Mouse (Mus musculus) cerebellum, postnatal 25 days (tissue): Measurements from ENCODE around the gene Ntm.
A peak's percentile ranks its signal among the peaks of the same experiment; 100 is the strongest.

Experiments used
- DNase-seq, 2 experiments: peaks; one replicate each; pipeline ENCODE4 v3.0.0; 2021; ENCODE audit warnings: mixed read lengths in 2 of 2

The Ntm gene

DNA sequence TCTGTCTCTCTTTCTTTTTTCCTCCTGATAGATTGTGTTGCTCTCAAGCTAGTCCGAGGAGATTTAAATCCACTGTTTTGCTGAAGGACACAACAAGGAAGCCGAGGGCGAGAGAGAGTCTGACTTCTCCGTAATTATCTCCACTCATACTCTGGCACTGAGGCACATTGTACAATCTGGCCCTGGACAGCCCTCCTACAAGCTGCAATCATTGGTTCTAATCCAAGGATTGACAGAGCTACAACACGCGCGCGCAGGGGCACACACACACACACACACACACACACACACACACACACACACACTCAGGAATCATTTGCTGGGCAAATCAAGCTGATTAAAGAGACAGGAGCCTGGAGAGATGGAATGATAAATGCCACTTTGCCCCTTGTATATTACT, at the start of gene Ntm:
Ntm (minus strand) TSS at position 164 of the 400 bp plus-strand sequence.
- DNase-seq = peak; percentile 75 to 81

DNA sequence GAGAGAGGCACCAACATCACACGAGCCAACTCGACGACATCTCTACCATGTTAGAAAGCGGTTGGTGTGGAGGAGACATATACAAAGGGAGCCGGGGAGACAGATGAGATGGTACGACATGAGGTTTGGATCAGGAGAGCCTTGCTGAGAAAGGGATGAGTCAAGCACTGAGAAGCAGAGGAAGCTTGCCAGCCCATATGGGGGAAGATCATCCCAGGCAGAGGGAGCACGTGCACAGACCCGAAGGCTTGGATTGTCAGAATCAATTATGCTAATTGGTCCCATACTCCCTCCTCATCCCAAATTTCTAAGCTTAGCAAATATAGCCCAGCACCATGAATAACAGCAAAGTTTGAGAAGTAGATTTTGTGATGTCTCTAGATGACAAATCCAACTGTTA, 42.8 kb upstream of the Ntm start:
- peak in 1 of 2 experiments; percentile 31 for DNase-seq

DNA sequence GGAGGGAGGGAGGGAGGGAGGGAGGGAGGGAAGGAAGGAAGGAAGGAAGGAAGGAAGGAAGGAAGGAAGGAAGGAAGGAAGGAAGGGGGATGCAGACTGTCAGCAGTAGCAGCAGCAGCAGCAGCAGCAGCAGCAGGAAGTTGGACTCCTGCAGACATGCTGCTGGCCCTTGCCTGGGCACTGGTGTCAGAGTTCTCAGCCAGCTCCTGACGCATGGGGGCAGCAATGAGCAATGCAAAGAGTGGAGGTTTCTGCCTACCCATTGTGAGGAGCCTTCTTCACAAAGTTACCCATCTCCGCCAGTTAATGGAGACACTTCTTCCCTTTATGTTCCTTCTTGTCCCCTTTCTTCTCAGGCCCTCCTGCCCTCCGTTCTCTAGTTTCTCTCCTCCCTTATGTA, 40.7 kb upstream of the Ntm start:
- DNase-seq = peak; percentile 88 to 93

DNA sequence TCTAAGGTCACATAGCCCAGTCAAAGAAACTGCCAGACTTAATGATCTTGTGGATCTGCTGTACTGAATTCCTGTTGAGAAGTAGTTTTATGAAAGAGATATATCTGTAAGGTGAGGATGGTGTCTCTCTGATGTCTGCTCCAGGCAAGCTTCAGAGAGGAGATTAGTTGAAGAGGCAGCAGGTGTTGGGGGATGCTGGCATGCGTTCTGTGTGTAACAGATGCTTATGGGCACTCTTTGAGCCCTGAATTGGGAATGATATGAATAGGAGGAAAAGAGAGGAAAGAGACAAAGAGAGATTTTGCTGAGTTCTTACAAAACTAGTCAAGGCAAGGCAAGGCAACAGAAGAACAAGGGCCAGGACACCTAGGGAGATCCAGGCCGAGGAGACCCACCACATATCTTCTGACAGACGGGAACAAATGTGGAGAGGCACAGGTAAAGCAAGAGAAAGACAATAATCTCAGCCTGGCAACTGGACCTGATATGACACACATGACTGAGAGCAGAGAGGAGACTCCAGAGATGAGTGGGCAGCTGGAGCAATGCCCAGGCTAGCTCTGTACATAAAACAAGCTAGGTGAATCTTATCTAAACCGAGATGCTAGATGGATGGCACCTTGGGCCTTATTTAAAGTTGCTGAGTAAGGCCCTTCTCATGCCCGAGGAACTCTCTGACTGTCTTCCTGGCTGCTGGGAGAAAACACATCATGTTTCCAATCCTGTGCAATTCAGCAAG, 18.4 kb upstream of the Ntm start:
- DNase-seq = peak in 1 of 2 experiments; percentile 28

DNA sequence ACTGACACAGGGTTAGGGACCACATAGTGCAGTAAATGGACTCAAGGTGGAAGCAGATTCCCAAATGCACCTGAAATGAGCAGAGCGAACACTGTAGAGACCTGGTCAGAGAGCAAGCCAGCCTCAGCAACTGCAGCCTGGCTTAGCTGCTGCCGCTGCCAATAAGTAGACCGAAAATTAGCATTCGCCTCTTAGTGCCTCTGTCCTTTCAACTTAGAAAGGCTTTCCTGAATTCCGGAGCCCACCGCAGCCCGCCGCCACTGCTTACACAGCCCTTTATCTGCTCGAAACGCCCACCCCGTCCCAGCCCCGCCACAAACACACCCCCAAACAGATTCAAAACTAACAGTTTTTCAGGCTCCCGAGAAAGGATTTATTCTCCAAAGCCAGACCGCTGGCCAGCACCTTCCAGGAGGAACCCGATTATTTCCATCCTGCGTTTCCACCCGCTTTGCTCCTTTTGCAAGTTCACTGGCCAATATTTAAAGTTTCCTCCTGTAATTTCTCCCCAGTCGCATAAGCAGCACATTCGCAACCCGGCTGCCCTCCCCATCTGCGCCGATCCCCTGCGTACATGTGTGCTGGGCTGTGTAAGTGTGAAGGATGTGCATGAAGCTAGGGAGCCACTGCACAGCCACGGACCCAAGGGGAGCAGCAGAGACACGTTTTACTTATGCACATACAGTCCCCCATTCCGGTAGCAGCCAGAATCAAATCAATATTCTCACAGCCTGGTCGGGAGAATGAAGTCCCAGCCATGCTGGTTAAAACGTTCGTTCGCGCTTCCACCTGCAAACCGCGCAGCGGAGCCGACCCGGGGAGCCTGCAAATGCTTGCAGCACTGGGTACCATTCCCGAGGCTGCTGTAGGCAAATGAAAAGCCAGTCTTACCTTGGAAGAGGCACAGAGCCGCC, 730 bp downstream of the Ntm start:
- peak; percentile 72 to 73 for DNase-seq

DNA sequence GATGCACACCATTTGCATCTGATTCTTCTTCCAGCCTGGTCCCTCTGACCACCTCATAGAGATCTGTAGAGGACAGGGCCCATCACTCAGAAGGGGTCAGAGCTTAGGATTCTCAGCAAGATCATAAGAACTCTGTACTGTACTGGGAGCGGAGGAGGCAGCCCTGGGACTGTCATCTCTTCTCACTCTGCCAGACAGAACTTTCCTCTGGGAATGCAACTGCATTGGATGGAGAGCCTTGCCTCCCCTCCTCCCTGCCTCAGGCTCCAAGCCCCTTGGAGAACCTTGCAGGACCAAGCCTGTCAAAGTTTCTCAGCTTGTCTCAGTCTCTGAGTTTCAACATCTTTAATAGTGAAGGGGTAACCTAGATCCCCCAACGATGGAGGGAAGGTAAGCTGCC, 1.4 kb downstream of the Ntm start:
- peak in 1 of 2 experiments; percentile 22 for DNase-seq

DNA sequence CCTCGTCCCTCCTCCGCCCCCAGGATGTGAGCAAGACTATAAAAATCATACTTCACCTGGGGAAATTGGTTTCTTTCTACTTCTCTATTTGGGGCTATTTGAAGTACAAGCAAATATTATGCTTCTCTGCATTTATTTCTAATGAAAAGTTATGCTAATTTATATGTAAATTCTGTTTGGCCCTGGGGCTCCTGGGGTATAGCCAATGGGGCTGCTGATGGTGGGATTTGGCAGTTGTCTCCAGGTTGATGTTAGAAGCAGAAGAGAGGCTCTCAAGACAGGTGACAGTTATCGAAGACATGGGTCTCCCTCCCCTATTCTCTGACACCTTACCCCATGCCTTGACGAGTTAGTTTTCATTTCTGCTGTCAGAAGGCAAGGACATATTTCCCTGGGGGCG, 2.2 kb downstream of the Ntm start:
- peak in 1 of 2 experiments; percentile 11 for DNase-seq

DNA sequence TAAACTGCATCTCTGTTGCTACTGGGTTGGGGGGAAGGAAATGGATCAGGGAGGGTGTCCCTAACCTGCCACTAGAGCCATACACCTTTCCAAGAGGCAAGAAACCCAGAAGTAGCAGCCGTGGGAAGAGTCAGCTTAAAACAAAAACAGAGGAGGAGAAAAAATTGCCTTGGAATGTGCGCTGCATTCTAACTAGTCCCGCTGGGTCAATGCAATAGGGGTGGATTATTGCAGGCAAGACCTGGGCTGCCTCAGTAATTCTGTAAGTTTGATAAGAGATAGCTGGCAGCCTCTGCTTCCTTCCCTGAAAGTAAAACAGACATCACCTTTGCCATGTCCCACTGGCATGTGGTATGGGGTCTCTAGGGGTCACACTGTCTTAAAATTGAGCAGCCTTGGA, 2.7 kb downstream of the Ntm start:
- DNase-seq = no peak

DNA sequence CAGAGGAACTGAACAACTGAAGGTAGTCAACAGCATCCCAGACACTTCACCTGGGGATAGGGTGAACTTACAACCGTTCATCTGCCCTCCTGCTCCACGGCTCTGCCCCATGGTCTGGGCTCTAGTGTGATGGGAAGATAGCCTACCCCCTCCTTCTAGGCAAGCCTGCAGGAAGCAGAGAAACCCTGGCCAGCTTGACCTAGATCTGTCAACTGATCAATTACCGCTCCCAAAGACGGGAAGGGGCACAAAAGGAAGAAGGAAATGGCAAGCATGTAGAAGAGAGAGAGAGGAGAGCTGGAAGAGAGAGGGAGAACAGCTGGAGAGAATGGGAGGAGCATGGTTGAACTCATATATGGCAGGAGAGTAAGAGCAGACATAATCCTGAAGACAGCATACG, 6.0 kb downstream of the Ntm start:
- no peak for DNase-seq

DNA sequence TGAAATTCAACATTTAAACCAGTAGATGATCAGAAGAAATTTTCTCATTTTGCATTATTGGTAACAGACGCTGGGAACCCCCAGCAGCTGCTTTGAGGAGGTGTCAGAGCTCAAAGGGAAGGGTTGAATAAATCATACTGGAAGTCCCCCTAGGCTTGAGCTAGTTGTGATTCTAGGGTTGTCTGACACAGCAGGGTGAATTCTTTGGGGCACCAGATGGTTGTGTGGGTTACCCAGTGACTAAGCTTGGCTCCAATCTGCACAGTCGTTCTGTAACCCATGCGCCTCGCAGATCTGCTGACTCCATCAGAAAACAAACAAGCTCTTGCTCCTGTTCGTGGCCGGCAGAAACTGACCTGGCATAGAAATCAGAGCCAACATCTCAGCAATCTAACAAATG, 8.9 kb downstream of the Ntm start:
- DNase-seq = peak; percentile 60 to 70

DNA sequence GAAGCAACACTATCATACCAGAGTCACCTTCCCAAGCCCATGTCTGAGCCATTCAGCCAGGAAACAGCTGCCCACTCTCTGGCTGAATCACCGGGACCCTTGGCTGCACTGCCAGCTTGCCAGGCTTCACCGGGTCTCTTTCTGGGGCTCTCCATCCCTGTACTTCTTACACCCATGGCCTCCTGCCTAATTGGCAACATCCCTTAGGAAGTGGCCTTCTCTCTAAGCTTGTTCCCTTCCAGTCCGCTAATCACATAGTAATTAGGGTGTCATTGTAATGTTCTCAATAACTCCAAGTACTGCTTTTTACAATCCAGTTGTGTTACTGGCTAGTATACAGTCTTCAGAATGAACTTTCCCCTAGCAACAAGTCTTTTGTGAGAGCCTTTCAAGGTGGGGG, 13.9 kb downstream of the Ntm start:
- no peak for DNase-seq

DNA sequence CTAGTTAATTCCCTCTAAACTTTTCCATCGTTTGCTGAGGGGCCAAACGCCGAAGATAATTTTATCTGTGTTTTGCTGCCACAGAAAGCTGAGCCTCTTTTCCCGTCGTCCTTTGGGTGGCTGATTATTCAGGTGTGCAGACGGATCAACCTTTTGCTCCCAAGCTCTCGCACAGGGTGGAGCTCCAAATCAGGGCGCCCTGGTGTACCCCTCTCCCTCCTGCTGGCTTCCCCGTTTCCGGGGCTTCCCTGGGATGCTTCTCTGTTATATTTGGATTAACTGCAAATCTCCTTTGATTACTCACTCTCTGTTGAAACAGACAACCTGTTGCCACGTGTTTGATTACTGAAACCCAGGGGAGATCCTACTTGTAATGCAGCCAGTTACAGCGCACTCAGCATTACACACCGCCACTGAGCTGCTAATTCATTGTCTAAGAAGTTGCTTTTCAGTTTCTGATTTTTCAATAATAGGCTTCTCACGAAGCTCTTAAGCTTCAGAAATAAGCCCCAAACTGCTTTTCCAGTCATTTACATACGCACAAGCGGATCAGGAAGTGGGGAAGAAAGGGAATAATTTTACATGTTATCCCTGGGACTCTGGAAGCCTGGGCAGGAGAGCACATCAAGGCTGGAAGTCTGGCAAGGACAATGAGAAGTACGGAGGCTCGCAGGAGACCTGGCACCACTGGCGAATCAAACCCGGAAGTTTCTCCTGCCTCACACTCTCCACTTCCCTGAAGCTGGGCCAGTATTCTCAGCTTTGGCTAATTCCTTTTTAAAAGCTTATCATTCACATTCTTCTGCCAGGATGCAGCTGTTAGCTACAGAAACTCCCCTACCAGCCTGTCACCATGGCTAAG, 19.5 kb downstream of the Ntm start:
- DNase-seq = no peak

DNA sequence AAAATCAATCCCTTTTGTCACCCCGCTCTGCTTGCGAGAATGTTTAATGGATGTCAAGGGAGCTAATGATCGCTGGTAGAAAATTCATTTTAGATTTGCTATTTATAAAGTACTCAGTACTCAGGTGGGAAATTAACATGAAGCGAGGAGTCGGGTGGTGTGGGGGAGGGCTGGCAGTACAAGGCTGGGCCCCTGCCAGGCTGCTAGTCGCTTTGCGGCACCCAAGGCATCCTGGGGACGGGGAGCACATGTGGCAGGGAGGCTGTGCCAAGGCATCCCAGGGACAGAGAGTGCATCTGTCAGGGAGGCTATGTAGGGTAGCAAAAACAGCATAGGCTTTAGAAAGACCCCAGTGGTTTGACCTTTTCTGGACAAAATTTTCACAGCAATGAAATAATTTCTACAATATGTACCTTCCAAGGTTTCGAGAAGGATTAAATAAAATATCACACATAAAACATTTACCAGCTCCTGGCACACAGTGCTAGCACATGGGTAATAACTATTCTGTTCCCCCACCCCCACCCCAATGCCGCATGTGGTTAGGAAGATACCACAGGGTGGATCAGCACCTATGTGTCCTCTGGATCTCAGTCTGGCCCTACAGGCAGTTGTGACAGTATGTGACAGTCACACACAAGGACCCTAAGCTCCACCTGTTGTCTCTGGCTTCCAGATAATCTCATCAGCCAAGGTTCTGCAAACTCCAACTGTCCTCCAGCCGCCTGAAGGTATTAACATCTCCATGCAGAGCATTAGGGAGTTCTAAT, 20.6 kb downstream of the Ntm start:
- DNase-seq = peak in 1 of 2 experiments; percentile 41

DNA sequence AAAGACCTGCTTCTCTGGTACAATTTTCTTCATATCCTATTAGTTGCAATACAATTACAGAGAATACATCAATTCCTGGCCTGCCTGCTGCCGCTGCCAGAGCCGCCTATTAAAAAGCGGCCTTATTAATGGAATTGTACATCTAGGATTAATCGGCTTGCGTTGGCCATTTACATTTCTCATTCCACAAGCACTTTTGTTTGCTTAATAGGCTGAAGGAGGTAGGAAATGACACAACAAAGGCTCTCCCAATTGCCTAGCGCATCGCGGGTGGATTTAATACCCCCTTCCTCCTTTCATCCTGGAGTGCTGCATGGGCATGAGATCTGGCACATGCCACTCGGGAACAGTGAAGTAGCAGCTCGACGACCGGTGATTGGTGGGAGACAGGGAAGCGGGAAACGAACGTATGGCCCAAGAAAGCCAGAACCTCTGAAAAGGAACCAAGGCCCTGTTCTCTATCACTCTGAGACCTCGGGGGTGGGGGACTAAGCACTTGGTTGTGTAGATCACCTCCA, 23.4 kb downstream of the Ntm start:
- DNase-seq = no peak

DNA sequence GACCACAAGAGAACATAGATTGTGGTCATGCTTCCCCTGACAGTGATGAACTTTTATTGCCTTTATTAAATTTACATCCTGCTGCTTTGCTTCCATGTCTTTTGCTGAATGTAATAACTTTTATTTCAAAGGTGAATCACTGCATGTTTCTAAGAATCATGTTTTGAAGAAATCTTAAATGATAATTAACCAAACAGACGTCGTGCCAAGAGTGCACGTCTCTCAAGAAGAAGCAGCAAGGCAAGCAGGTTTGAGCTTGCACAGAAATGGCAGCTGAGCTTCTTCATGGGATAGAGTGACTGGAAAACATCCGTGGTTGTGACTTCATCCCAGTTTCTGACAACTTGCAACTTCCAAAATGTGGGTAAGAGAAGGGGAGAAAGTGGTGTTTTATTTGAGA, 34.1 kb downstream of the Ntm start:
- no peak for DNase-seq

DNA sequence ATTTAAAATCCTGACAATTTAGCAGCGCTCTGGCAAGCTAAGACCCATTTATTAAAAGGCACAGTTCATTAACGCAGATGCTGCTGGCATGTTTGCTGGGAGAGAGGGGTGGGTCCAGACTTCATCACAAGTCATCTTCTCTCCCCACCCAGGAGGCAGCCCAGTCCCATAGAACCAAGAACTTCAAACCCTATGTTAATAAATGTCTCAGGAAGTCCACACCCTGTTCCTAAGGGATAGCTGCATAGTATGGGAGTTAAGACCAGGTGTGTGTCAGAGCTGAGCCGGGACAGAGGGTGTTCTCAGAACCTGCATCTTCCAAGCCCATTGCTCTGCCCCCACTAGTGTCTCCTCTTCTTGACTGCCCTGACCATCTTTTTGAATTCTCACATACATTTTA, 37.6 kb downstream of the Ntm start:
- DNase-seq = no peak

DNA sequence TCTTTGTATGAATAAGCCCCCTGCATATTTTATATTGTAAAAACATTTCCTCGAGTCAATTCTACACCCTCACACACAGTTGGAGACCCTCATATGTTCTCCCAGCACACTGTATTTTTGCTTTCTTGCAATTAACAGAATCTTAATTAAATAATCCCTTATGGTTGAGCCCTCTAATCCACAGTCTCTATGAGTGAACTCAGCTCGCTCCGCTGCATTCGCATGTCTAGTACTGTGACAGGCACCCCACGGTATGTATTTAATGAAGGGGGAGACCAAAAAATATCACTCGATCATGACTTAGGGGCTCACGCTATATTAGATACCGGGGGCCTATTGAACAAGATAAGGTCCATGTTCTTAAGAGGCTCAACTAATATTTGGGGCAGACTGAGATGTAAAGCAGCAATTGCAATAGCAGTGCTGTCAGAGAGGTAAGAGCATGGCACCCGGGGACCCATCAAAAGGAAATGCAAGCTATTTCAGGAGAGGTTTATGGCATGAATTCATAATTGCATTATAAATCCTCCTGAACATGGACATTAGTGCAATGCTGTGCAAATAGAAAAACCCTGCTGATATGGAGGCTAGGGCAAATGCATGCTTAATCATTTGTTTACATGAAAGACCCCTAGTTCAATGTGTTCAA, 64.4 kb downstream of the Ntm start:
- DNase-seq = no peak

DNA sequence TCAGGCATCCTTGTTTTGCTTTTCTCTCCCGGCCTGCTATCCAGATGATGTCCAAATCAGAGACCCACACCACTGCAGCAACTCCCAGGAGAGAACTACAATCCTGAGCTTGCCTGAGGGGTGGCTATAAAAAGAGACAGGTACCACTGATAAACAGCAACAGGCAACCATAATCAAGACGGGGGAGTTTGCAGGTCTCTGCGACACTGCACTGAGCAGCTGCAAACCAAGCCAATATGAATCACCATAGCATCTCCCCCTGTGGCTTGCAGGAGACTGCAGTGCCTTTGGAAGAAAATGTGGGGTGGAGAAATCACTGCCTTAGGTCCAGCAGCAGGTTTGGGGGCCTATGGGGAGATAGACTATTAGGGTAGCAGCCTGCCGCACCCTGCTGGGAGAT, 65.5 kb downstream of the Ntm start:
- no peak for DNase-seq

DNA sequence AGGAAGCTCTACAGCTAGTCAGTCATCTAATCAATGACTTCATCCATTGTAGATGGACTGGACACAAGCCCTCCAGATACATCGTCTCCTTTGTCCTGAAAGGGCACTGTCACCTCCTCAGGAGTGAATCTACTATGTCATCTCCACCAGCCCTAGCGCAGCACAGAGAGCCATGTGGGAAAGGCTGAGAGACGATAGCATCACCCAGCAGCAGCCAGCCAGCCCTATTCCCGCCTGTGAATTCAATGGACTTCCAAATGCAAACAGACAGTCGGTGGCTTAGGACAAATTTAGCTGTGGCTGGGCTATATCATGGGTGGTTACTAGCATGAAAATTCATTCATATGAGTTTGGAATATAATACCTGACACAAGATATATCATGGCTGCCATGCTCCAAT, 70.1 kb downstream of the Ntm start:
- DNase-seq = no peak

DNA sequence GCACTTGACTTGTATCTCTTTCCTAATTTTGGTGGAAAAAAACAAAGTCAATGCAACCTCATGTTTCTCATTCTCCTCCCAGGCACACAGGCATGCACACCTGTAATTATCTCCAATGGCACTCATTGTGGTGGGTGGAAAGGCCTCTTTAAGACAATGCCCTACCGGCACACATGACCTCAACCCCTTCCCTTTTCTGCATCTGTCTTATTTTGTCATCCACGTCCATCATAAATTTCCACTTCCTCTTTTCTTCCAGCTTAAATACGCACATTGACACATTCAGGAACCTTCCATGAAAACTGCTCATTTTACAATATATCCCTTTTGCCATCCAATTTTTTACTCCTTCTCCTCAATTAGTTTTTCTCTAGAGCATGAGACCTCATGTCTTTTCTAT, 74.2 kb downstream of the Ntm start:
- no peak for DNase-seq

DNA sequence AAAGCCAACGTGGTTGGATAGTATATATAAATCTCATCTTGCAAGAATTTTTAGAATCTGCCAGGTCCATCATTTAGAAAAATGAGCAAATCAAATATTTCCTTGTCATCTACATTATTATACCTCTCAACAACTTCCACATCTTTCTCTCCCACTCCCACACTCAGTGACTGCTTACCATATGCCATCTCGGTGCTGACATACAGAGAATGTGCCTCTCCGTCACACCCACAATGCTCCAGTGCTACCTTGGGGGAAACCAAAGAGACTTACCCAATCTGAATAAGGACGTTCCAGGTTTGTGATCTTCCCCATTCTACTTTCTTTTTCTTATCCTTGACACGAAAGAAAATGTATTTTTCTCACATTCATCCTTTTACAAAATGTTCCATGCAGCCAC, 75.0 kb downstream of the Ntm start:
- DNase-seq = no peak

DNA sequence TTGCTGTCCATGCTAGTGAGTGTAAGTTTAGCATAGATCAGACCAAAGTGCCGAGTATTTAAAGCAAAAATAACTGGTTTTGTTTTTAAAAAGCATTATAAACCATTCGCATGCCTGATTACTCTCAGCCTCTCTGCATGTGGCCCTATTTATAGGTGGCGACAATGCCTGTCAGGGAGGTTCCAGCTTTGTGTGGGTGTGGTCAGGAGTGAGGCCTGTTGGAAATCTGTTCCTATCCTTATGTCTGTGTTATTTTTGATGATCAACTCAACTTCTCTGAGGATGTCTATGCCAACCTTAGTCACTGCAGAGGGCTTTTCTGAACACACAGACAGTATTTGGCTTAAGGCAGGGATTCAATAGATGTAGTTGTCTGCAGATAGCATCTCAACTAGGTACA, 78.9 kb downstream of the Ntm start:
- no peak for DNase-seq
